Mouse (Mus musculus) urinary bladder, adult 18-20 months (tissue): ENCODE results near the gene Pole3.

ENCODE experiments used
- DNase-seq, 2 experiments: peaks; one replicate each; pipeline ENCODE4 v3.0.0; 2022; ENCODE audit warnings: low spot score in 2 of 2, mixed read lengths in 2 of 2

The Pole3 gene

DNA sequence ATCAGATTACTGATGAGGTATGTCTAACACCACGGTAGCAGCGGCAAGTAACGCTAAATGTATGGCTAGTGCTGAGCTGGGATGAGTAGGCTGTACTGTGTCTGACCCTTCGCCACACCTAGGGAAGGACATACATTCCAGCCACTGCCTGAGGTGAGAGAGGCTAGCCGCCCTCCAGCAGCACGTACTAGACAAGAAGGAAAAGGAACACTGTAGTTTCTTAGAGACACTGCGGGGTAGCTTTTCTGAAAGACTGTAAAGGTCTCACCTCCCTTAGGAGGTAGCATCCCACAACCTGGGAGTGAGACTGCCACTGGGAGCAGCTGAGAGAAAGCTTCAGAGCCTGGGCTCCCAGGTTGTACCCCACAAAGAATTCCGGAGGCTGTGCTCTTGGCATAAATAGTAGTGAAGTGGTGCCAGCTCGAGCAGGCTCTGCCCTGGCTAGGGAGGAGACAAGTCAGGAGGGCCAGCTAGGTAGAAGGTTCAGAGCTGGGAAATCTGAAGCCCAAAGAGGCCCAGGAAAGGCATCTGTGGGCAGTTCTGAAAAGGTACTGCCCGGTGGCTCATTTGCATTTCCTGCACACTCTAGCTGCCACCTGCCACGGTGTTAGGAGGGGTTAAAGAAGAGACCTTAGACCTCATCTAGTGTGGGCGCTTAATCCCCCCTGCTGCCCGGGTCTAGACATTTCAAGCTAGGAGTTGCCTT lies 6.3 kb downstream of the Pole3 start:
- DNase-seq = peak in 1 of 2 experiments; percentile 45

DNA sequence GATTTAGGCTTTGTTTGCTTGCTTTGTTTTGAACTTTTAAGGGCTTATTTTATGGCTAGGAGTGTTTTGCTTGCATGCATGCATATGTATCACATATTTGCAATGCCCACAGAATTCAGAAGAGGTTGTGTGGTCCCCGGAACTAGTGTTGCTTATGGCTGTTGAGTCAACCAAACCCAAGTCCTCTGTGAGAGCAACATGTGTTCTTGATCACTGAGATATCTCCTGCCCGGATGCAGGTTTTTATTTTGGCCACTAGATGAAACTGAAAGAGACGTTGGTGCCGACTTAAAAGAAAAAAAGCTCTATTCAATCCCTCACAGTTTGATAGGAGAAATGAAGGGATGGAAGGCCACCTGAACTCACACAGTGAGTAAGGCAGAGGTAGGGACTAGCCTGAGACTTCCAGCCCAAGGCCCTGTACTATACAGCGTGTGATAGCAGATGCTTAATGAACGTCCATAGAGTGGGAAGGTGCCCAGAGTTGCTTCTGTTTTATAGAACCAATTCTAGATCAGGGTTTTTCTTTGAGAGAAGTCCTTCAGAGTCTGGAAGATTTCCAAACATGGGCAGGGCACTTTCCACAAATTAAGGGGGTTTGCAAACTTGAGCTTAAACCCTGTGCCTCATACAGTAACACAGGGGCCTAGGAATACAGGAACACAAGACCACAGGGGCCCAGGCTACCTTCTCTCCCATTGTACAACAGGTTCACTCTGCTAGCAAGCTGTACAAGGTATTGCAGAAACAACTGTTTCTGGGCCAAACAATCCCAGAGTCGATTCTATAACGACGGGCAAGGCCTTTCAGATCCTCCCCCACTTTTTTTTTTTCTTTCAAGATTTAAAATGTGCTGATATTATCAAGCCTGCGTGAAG lies 7.1 kb downstream of the Pole3 start:
- no peak for DNase-seq

DNA sequence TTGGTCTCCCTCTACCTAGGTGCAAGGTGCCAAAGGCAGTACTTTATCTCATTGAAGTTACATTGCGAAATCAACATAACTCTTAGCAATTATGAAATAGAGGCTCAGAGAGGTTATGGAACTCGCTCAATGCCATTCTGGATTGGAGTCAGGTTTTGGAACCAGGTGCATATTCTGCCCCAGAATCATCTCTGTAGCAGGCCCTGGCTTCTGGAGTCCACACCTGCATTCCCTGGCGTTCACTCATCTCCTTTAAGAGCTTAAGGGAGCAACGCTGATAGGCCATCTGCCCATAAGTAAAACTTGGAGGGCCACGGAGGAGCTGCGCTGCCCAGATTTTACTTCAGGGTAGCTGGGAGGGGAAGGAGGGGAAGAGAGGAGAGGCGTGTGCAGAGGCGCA lies 7.8 kb downstream of the Pole3 start:
- no peak for DNase-seq

DNA sequence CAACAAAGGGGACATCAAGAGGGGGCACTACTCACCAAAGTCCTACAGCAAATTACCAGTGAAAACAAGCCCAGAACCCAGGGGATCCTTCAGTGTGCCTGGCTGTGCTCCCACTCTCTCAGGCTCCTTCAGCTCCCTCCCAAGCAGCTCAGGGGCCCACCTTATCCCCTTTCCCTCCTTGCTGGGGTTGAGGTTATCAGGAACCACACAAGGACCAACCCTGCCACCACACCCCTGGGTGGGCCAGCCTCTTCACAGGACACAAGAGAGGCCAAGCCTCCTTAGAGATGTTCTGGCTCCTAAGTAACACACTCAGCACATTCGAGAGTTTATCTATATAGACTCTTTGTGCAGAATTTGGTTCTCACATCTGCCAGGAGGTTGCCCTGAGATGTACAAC lies 8.3 kb downstream of the Pole3 start:
- DNase-seq = no peak

DNA sequence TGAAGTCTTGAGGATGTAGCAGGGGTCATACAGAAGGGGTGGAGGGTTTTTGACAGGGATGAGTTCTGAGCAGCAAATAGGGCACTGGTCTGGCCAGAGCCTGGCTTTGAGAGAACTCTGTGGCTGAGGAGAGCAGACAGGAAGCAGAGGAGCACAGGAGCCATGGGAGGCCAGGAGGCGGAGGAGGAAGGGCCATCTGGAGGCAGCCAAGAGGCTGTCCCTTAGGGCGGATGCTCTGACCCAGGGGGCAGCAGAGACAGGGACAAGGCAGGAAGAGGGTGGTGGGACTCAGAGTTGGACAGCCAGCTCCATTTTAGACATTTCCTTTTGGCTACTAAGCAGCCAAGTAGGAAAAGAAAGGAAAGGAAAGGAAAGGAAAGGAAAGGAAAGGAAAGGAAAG lies 8.8 kb downstream of the Pole3 start:
- no peak for DNase-seq

DNA sequence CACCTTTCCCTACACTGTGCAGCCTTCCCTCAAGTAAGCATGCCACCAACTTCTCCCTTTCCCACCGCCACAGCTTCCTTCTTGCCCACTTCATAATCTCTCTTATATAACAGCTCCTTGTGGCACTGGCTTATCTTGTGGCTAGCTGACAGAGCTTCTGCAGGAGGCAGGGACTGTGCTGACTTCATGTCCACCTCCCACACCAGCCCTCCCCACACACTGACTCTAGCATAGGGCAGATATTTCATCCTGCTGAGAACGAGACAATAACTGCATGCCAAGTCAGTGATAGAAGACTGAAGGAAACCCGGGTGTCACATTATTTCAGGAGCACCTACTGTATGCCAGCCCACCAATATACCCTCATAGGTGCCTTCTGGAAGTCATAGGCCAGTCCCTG lies 9.4 kb downstream of the Pole3 start:
- DNase-seq = no peak

DNA sequence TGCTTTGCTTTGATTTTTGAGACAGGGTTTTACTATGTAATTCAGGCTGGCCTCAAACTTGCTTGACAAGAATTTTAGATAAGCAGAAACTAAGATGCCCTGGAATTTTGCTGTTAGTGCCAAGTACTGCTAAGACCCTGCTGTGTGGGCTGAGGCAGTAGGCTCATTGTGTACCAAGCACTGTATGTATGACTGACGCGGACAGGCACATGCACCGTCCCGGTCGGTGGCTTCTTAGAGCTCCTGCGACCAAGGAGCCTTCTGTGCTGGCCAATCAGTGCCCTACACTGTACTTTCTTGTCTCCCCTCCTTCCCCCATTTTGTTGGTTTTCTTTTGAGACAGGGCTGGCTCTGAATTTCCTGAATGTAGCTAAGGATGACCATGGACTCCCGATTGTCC lies 9.9 kb downstream of the Pole3 start:
- no peak for DNase-seq

DNA sequence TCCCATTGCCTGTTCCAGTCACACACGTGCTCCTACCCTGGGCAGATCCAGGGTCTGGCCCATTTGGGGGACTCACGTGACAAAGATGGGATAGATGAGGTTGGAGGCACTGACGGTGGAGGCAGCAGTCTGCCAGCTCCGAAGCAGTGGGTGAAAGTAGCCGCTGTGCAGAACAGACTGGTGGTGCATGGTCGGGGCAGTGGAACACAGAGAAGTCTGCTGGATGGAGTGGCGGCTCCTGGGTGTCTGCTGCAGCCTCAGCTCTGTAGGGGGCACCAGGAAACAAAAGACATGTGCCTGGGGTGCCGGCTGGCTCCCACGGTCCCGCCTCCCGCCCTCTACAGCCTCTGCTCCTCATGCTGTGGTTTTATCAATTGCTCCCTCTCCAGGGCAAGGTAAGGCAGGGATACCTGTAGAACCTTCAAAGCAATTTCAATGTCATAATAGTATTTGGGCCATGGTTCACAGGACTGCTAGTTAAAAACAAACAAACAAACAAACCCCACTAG lies 10.8 kb downstream of the Pole3 start:
- DNase-seq = no peak

DNA sequence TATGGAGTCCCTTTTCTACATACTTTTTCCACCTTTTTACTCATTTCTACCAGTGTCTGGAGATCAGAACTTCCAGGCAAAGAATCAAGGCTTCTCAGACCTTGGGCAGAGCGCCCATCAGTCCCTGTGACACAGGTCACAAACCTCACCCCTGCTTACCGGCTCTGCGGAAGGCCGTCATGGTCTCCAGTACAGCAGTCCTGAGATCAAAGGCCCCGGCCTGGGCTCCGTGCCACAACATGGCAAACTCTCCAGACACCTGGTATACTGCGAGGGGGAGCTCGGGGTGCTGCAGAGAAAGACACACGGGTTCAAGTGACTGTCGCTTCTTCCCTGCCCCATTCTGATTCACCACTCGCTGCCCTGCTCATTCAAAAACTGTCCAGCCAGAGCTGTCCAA lies 14.9 kb downstream of the Pole3 start:
- DNase-seq = no peak

DNA sequence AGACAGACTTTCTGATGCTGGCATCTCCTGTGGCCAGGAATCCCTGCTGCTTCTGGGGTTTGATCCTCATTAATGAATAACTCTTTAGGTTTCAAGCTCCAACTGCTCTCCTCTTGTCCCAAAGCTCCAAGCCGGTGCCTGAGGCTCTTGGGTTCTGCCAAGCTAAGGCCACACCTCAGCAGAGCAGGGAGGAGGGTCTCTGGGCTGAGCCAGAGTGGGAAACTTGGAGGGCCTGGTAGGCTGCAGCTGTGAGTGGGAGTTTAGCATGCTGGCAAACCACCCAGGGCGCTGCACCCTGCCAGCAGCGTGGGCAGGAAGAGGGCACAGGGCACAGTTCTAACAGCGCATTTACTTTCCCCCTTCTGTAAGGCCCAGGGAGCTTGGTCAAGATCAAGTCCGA lies 16.0 kb downstream of the Pole3 start:
- no peak for DNase-seq

DNA sequence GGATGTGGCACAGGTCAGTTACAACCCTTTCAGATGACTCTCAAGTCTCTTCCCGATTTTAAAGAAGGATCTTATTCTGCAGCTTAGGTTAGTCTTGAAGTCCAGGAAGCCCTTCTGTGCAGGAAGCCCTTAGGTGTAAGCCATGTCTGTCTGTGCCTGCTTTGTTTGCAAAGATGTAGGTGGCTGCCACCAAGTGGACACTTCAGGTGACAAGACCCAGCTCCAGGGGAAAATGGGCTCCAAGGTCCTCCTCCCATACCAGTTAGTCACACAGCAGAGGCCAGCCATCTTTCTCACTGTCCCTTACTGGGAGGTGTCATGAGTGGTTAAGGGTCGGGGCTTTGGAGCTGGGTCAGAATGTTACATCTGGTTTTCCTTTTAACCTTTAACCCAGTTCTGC lies 18.1 kb downstream of the Pole3 start:
- no peak for DNase-seq

DNA sequence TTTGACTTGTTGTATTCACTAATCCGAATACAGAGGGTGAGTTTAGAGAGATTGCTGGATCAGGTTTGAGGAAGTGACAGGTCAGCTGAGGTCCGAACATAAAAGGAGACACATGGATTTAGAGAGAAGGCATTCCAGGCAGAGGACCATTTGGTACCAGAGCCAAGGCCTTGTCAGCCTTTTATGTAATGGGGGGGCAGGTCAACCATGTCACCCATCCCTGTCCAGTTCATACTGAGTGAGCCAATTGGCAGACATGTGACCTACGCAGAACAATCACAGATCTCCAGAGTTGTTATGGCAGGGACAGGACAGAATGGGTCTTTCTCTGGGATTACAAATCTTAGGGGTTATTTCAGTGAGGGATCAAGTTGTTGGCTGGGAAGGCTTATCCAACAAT lies 18.9 kb downstream of the Pole3 start:
- DNase-seq = no peak

DNA sequence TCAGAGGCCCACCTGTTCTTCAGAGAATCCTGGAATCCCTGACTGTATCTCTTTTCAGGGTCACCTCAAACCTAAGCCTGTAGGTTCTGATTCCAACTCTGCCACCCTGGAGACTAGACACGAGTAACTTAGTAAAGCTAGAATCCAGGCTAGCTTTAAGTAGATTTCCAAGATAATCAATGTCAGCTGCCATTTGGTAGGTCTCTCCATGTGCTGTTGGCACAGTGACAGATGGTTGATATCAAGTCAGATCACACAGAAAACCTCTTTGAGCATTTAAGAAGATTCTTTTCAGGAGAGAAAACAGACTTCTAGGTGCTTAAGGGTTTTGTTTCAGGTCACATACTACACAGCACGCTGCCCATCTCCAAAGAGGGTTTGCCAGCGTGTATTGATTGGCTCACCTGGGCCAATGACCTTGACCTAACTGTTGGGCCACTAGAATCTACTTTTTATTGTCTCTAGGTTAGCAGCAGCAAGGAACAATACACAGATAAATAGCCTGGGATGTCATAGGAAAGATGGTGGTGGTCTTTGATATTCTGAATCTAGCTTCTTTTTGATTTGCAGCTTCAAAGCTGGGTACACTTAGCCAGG lies 21.4 kb downstream of the Pole3 start, which contains the start of gene Hdhd3:
Gene Hdhd3 (minus strand): TSS at position 94 of the 597 bp plus-strand sequence.
- no peak for DNase-seq

DNA sequence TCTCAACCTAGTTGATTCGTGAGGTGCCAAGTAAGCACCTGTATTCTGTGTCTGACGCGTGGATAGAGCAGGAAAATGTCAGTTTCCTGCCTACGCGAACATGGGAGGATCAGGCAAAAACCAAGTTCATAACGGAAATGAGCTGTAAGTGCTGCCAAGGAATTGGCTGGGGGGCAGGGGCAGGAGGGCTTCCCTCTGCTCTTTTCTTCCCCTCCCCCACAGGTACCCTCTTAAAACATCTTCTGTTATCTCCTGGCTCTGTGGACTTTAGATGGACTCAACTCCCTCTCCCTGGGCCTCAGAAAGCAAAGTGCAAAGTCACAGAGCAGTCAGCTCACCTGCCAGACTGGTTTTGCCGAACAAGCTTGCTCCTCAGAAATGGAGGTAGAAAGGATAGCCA lies 21.9 kb downstream of the Pole3 start:
- no peak for DNase-seq

DNA sequence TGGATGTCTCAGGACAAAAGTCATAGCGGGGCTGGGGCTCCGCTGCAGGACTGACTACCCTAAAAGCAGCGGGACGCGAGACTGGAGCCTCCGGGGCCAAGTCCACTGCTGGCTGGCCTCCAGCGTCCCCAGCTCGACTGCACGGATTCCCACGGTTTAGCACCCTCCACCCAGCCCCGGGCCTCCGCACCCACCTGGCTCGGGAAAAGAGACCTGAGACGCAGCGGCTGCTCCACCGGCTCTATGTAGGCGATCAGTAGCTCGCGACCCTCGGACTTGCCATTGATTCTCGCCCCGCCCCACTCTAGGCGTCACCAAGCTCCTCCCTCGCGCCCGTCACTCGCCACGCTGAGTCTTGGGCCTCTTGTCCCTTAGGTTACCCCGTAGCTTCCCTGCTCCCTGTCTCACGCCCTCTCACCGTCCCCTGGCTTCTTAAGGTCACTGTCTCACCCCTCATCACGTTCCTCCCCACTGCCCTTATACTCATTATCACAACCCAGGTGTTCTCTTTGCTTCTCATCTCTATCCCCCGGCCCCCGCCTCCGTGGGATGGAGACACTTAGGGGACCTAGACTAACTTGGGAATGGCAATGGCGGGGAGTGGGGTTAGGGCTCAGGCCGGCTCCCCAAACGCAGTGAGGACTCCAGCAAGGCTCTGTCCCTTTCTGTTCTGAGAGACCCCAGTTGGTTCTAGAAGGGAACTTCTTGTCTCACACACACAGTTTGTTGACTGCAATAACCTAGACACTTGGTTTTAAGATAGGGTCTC lies 22.7 kb downstream of the Pole3 start:
- DNase-seq = peak; percentile 82 to 94

DNA sequence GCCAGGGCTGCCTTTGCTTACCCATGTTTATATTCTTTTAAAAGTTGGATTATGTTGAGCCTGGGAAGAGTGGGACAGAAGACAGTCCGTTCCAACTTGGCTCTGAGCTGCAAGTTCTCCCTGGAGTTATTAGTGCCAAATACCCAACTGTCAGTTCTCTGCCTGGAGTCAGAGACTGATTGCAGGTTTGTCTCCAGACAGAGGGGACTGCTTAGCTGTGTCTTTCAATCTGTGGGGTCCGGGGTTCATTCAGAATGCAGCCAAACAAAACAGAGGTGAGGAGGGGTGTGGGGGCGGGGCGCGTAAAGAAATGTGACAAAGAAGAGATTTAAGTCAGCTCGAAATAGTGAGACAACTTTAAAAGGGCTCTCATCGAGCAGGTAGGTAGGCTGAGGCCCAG lies 23.3 kb downstream of the Pole3 start:
- no peak for DNase-seq

DNA sequence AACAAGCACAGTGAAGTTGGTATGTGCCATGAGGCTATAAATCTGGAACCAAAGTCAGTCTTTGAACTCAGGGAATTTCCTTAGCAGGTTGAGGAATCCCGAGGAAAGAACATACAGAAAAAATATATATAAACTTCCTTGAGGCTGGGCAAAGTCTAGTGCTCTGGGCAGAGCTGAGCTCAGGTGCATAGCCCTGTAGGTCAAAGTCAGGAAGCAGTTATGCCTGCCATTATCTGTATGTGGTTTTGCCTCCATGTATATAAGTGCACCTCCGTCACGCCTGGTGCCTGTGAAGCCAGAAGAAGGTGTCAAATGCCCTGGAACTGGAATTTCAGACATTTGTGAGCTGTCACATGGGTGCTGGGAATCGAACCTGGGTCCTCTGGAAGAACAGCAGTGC lies 24.1 kb downstream of the Pole3 start:
- DNase-seq = no peak

DNA sequence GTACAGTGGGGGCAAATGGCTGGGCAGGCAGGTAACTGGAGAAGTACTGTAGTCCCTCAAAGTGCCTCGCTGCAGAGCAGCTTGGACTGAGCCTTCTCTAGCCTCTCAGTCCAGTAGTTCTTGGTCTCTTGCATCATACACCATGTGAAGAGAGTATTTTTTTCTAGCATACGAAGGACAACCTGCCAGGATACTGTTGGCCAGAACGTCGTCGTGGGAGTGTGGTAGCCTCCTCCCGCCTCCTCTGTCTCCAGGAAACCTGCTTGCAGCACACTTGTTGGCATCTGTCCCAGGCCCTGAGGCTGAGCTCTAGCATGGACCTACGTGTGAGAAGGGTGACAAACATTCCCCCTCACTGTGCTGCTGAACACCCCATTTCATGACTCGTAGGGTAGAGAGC lies 28.1 kb downstream of the Pole3 start:
- no peak for DNase-seq

DNA sequence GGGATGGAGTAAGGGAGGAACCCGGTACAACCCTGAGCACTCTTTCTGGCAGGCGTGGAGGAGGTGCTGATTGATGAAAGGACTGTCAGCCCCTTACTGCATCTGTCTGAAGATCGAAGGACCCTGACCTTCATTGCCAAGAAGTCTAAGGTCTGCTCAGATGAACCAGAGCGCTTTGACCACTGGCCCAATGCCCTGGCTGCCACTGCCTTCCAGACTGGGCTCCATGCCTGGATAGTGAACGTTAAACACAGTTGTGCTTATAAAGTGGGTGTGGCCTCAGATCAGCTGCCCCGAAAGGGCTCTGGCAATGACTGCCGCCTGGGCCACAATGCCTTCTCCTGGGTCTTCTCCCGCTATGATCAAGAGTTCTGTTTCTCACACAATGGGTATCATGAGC lies 28.9 kb downstream of the Pole3 start:
- DNase-seq = no peak

DNA sequence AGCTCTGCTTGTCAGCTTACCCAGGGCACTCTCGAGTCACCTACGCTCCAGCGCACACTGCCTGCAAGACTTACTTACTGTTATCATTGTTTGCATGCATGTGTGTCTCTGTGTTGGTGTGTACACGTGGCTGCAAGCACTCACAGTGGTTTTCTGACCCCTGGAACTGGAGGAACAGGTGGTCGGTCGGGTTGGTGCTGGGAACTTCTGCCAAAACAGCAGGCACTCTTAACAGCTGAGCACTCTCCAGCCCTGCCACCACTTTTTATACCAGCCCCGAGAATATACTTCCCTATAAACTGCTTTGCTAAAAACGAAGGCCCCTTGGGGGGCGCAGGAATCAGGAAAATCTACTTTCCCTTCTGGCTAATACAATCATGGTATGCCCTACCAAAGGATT lies 30.6 kb downstream of the Pole3 start:
- DNase-seq = no peak

DNA sequence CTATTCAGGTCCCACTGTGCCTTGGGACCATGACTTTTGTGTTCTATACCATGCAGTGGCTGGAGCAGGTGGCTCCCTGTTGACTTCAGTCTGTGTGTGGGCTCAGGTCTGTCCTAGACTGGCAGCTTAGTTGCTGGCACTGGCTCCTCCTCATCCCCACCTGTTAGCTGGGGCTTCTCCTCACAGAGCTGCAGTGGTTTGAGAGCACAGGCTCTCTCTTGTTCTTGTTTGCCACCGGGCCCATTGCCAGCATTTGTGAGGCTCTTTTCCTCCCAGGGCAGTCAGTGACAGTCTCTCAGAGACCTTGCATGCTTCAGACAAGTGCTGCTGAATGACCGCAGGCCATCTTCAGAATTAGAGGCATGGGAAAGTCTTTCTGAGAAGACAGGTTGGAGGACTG lies 32.2 kb downstream of the Pole3 start:
- DNase-seq = no peak

DNA sequence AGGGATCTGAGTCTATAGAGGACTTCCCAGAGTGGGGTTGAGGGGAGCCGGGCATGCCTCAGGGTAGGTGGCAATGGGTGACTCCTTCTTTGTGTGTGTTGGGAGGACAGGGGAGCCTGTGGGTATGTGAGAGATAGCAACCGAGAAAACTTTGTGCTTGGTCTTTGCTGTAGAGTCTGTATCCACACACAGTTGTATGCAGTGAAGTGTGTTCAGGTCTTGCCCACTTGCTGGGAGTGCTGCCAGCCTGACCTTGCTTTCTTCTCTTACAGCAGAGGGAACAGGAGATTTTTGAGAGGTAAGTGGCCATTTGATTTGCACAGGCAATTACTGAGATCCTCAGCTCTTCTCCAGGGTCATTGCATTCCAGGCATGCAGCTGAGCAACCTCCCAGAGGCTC lies 37.0 kb downstream of the Pole3 start:
- no peak for DNase-seq
